Mouse (Mus musculus): ENCODE measurements around the gene Ncoa3.

Ncoa3 gene

DNA sequence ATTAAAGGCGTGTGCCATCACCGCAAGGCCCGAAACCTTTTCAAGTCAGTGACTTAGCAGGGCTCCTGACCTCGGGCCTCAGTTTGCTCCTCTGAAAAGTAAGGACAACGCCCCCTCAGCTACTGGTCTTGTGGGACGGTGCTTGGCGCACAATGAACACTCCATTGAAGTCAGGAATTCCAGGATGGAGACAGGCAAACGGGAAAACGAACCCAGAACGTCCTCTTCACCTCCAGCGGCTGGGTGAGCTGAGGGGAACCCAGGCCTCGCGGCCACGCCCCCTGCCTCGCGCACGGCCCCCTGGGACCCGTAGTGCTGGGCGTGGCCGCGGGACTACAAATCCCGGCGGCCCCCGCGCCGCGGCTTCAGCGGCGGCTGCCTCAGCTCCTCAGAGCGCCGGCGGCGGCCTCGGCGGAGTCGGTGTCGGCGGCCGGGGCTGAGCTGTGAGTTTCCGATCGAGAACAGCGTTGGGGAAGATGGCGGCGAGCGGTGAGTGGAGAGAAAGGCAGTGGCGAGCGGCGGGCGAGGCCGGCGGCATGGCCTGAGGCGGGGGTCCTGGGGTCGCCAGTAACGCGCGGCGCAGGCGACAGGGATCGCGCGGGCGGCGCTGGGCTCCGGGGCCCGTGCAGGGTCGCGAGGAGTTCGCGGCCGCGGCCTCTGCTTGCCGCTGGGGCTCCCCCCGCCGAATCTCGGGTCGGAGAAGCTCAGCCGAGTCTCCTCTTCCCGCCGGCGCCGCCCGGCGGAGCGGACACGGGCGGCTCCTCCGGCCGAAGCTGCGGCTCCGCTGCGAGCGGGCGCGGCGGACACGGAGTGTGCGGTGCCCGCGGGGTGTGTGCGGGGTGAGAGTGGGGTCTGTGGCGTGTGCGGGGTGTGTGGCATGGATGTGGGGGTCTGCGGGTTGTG lies at the start of gene Ncoa3:
TSS of gene Ncoa3 (plus strand) at position 367 of the 903 bp plus-strand sequence.
- no peak for TF ChIP-seq GATA4 (IDR thresholded peaks at IDR 0.05; ENCODE audit: insufficient replicate concordance, low read length)

DNA sequence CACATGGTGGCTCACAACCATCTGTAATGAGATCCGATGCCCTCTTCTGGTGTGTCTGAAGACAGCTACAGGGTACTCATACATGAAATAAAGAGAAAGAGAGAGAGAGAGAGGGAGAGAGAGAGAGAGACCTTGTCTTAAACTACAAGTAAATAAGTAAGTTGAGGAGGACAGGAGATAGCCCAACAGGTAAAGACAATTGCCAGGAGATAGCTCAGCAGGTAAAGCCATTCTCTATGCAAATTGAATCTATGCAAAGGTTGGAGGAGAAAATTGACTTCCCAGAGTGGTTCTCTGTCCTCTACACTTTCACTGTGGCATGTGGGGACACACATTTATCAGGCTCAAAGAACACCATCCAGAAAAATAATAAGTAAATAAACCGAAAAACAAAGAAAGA lies 49.3 kb upstream of the Ncoa3 start:
- TF ChIP-seq GATA4 (IDR thresholded peaks at IDR 0.05; ENCODE audit: insufficient replicate concordance, low read length): no peak

DNA sequence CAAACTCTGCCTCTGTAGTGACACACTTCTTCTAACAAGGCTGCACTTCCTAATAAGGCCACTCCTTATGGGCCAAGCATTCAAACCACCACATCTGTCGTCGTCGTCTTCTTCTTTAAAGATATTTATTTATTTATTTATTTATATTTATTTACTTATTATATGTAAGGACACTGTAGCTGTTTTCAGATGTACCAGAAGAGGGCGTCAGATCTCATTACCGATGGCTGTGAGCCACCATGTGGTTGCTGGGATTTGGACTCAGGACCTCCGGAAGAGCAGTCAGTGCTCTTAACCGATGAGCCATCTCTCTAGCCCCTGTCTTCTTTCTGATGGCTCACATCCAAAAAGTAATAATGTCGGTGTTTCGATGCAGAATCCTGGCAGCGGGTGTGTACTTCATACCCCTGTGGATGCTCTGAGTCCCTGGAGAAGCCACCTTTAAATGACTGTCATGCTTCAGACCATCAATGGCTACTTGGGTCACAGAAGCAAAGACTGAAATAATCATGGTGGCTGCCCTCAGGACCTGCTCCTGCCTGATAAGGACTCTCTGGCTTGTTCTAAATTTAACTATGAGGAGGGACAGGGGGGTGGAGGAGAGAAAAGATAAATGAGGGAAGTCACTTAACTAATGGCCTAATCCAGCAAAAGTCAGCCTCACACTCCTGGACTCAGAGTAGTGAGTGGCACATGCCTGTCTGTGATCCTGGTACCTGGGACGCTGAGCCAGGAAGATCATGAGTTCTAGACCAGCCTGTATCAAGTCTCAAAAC lies 47.7 kb upstream of the Ncoa3 start:
- TF ChIP-seq GATA4 (IDR thresholded peaks at IDR 0.05; ENCODE audit: insufficient replicate concordance, low read length): no peak

DNA sequence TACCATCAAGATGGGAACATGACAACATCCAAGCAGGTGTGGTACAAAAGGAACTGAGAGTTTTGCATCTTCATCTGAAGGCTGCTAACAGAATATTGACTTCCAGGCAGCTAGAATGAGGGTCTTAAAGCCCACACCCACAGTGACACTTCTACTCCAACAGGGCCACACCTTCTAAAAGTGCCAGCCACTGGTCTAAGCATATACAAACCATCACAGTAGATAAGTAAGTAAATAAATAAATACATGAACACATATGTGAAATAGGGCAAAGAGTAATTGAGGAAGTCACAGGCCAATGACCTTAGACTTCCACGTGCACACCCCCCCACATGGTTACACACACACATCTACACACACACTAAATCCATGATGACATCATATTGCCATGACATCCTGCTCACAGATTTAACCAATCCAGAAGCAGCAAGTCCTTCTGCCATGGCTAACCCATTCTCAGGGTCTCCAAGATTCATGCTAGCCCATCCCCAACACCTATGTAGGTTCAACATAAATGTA lies 46.3 kb upstream of the Ncoa3 start:
- TF ChIP-seq GATA4 (IDR thresholded peaks at IDR 0.05; ENCODE audit: insufficient replicate concordance, low read length): no peak

DNA sequence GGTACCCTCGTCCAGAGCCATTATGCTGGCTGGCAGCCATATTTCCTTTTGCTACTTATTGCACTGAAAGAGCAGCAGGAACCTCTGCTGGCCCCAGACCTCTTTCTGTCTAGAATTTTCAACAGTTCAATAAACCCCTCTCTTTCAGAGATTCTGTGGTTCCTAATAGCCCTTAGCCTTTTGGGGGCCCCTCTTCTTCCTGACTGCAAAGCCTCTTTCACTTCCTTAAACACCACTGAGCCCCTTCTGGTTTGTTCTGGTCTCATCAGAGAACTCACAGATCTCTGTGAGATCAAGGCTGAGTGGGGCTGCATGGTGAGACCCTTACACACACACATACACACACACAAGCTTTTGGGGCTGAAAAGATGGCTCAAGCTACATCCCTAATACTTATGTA lies 44.4 kb upstream of the Ncoa3 start:
- no peak for TF ChIP-seq GATA4 (IDR thresholded peaks at IDR 0.05; ENCODE audit: insufficient replicate concordance, low read length)

DNA sequence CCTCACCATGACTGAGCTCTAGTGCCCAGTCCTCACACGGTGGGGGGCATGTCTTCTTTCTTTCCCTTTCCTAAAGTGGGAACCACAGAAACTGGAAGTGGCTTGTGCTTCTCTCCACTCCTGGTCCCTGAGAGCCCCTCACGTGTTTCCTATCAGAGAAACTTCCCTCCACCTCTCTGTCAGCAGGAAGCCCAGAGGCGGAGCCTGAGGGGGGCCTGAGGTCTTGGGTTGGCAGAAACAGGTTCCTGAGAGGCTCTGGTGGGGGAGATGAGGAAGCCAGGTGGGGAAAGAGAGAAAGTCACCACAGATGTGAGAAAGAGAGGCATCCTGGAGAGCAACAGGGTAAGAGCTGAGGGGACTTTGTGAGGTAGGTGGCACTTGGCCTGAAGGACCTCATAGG lies 42.7 kb upstream of the Ncoa3 start:
- no peak for TF ChIP-seq GATA4 (IDR thresholded peaks at IDR 0.05; ENCODE audit: insufficient replicate concordance, low read length)

DNA sequence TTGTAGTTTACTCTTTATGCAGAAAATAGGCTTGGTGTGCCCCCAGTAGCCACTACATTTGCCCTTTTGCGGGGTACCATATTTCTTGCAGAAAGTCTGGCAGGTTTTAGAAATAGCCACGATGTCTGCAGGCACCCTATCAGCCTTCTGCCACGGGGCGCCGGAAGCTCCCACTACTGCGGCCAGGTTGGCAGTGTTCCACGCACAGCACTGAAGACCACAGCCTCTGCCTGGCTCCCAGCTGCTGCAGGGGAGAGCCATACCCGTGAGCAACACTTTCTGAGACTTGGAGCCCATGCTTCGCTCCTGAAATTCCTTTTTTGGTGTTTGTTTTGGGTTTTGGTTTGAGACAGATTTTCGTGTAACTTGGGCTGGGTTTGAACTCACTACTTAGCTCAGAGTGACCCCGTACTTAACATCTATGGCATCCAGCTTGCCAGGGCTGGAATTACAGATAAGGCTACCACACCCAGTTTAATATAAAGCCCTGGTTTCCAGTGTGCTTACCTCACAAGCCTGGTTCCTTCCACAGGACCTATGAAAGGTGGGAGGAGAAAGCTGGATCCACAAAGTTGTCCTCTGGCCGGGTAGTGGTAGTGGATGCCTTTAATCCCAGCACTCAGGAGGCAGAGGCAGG lies 40.9 kb upstream of the Ncoa3 start:
- TF ChIP-seq GATA4 (IDR thresholded peaks at IDR 0.05; ENCODE audit: insufficient replicate concordance, low read length): no peak

DNA sequence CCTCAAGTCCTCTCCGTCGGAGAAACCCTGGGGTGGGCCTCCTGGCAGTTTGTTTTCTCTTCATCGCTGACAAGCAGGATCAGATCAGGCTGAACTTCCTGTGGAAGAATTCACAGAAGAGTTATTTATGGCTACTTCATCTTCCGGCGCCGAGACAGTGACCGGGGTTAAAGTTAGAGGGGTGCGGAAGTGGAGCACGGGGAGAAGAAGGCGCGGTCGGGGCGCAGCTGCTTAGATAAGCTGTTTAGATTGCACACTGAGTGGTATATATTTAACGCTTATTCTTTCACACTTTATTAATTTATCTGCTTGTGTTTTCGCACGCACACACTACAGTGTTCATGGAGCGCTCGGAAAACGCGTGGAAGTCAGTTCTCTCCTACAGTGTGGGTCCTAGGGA lies 37.6 kb upstream of the Ncoa3 start:
- TF ChIP-seq GATA4 (IDR thresholded peaks at IDR 0.05; ENCODE audit: insufficient replicate concordance, low read length): peak; percentile 81; the same call in 1 of the 2 replicates

DNA sequence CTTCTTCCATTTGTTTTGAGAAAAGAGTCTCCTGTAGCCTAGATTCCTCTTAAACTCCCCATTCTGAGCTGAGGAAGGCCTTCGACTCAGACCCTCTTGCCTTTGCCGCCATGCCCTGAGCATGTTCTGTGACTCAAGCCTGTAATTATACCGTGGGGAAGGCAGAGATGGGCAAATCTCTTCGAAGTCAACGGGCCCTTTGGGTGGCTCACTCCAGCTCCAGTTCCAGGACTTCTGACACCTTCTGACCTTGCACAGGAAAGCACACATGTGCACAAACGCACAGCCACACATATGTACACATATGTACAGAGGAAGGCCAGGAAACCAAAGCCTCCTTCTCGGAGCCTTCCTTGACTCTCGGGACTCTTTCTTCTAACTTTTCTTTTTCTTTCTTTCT lies 37.0 kb upstream of the Ncoa3 start:
- no peak for TF ChIP-seq GATA4 (IDR thresholded peaks at IDR 0.05; ENCODE audit: insufficient replicate concordance, low read length)

DNA sequence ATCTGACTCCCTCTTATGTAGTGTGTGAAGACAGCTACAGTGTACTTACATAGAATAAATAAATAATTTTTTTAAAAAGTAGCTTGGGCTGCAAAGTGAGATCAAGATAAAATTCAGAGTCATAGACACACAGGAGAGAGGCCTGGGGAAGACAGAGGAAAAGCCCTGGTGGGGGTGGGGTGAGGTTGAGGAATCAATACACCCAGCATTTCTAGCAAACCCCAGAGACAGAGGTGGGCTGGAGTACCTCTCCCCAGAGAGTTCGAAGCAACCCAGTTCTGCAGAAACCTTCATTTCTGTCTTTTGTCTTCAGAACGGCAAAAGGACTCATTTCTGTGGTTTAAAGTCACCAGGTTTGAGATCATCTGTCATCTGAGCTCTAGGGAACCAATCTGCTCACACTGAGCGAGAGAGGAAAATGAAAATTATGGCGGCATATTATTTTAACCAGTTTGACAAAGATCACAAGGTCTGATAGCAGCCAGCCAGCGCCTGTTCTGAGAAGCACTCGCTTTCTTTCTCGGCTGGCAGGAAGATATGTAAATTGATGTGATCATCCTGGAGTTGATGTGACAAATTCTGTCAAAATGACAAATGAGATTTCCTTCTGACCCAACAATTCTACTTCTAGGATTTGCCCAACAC lies 36.2 kb upstream of the Ncoa3 start:
- no peak for TF ChIP-seq GATA4 (IDR thresholded peaks at IDR 0.05; ENCODE audit: insufficient replicate concordance, low read length)

DNA sequence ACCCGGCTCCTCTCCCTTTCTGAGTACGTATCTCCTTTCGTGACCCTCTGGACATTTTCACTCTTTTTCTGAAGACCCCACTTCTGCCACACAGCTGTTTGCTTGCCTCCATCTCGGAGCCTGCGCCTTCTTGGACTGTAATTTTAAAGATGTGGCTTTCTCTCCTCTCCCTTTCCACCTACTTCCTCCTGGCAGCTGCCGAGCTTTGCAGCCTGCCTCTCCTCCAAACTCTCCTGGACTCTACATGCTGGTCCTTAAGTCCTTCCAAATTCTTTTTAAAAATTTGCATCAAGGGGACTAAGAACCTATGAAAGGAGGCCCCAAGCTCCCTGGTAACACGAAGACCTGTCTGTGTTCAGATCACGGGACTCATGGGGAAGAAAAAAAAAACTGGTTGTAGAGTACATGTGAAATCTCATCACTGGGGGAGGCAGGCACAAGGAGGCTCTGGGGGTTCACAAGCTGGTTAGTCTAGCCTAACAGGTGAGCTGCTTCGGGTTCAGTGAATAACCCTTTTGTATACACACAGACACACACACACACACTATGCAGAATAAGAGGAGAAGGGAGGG lies 35.1 kb upstream of the Ncoa3 start:
- TF ChIP-seq GATA4 (IDR thresholded peaks at IDR 0.05; ENCODE audit: insufficient replicate concordance, low read length): no peak

DNA sequence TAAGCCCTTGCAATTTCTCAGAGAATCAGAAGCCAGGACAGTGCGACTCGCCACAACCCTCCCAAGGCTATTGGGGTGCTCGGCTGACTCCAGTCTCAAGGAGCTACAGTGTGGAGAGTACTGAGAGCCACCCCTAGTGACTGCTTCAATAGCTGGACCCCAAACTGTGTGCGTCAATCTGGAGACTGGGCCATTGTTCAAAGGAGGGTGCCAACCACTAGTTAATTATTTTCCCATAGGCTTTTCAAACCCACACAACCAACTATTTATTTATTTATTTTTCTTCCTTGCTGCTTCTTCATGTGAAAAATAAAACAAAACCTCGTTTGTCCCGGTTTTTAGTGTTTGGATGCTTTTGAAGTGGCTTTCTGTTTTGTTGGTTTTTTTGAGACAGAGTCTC lies 33.9 kb upstream of the Ncoa3 start:
- no peak for TF ChIP-seq GATA4 (IDR thresholded peaks at IDR 0.05; ENCODE audit: insufficient replicate concordance, low read length)

DNA sequence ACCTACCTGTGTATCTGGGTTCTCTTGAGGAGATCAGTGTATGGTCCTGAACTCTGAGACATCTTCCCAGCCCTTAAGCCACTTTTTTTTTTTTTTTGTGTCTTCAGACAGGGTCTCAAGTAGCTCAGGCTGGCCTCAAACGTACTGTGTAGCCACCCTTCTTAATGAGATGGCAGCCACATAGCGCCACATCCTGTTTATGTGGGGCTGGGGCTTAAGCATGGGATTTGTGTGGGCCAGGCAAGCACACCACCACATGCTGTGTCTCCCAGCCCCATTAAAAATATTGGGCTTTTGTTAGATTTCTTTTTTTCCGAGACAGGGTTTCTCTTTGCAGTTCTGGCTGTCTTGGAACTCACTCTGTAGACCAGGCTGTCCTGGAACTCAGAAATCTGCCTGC lies 31.7 kb upstream of the Ncoa3 start:
- no peak for TF ChIP-seq GATA4 (IDR thresholded peaks at IDR 0.05; ENCODE audit: insufficient replicate concordance, low read length)

DNA sequence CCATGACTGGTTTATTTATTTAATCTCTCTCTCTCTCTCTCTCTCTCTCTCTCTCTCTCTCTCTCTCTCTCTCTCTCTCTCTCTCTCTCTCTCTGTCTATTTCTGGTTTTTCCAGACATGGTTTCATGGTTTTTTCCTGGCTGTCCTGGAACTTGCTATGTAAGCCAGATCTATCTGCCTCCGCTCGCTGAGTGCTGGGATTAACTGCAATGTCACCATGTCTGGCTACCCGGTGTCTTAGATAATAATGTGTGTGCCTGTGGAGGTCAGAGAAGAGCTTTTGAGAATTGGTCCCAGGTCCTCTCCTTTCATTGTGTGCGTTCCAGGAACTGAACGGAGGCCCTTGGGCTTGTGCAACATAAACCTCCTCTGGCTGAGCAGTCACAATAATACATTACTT lies 29.6 kb upstream of the Ncoa3 start:
- TF ChIP-seq GATA4 (IDR thresholded peaks at IDR 0.05; ENCODE audit: insufficient replicate concordance, low read length): no peak

DNA sequence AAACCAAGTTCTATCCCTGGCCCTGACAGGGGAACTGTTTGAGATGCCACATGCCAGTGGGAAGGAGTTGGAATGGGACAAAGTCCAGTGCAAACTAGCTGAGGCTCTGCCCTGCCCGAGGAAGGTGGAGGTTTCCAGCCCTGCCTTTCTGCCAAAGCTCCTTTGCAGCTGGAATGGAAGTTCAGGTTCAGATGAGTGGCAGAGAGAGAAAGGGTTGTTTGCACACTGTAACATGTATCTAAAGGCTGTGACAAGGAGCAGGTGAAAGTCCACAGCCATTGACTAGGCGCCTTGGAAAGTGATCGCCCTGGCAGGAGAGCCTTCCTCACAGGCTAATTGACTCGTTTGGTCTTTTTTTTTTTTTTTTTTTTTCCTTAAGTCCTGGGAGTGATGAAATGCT lies 28.3 kb upstream of the Ncoa3 start:
- TF ChIP-seq GATA4 (IDR thresholded peaks at IDR 0.05; ENCODE audit: insufficient replicate concordance, low read length): no peak
